Mouse (Mus musculus) kidney, embryonic 14.5 days (tissue): ENCODE results near the gene Cwc27. TPM values are rescaled to one million over a fixed set of nuclear protein-coding genes. Genes with fewer than 3 reads are reported as not detected.

Experiments
- ATAC-seq: fragments of 200-750 bp; cut with Nextera tagmentation; 2 replicates; pipeline ENCODE4 v1.8.0; 2017; ENCODE audit warnings: moderate number of reproducible peaks, mild to moderate bottlenecking, moderate TSS enrichment, moderate library complexity; ENCODE audit not compliant: low FRiP score, low TSS enrichment
- H3K27ac ChIP-seq: fragments of 300-500 bp; sonication (generic); 2 replicates; pipeline ENCODE4 v1.5.1; 2014; ENCODE audit warnings: low read depth, mild to moderate bottlenecking, low read length, moderate library complexity, mixed read lengths
- H3K27me3 ChIP-seq: fragments of 300-500 bp; sonication (generic); 2 replicates; pipeline ENCODE4 v1.6.1; 2014; ENCODE audit warnings: mild to moderate bottlenecking, low read length; ENCODE audit not compliant: control insufficient read depth, insufficient read depth
- H3K36me3 ChIP-seq: fragments of 300-500 bp; sonication (generic); 2 replicates; pipeline ENCODE4 v1.6.1; 2014; ENCODE audit warnings: low read length, mixed read lengths; ENCODE audit not compliant: control insufficient read depth, insufficient read depth
- H3K4me1 ChIP-seq: fragments of 300-500 bp; sonication (generic); 2 replicates; pipeline ENCODE4 v1.6.1; 2014; ENCODE audit warnings: low read length, mixed read lengths; ENCODE audit not compliant: control insufficient read depth, insufficient read depth
- H3K4me2 ChIP-seq: fragments of 300-500 bp; sonication (generic); replicated peaks from 2 replicates; pipeline ENCODE4 v1.6.1; 2014; ENCODE audit warnings: low read depth, mild to moderate bottlenecking, low read length
- H3K4me3 ChIP-seq: fragments of 300-500 bp; sonication (generic); 2 replicates; pipeline ENCODE4 v1.5.1; 2014; ENCODE audit warnings: mild to moderate bottlenecking, low read length
- H3K9ac ChIP-seq: fragments of 300-500 bp; sonication (generic); 2 replicates; pipeline ENCODE4 v1.6.1; 2014; ENCODE audit warnings: low read depth, mild to moderate bottlenecking, low read length, moderate library complexity
- H3K9me3 ChIP-seq: fragments of 300-500 bp; sonication (generic); 2 replicates; pipeline ENCODE4 v1.6.1; 2016; ENCODE audit warnings: low read length; ENCODE audit not compliant: control insufficient read depth
- WGBS: fragments of 180-500 bp; shearing (Covaris S2); extraction: QIAGEN DNeasy Blood & Tissue Kit; methylation state at CpG from one replicate; pipeline ENCODE4 v1.1.7; 2014; 5-methylcytosine and 5-hydroxymethylcytosine counted together
- polyA plus RNA-seq: library from polyadenylated mRNA; unstranded; fragments of >200 nt; fragmentation: Nextera tagmentation; extraction: Ambion mirVana; gene quantifications from 2 replicates; pipeline ENCODE4 v1.2.1, GENCODE M21; 2014

The Cwc27 gene
- polyA plus RNA-seq, 1 experiment from 2014 or later, result 37.2 TPM

DNA sequence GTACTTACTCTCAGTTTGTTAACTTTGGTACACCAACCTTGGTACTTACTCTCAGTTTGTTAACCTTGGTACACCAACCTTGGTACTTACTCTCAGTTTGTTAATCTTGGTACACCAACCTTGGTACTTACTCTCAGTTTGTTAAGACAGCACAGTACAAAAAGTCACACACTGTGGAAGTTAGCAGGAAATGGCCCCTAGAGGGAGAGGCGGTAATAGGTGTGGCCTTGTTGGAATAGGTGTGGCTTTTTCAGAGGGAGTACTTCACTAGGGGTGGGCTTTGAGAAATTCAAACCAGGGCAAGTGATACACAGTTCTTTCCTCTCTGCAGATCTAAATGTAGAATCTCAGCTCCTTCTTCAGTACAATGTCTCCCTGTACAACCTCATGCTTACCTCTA lies 172.8 kb downstream of the Cwc27 start:
- no peaks in the 10 kb centered on the region for H3K9me3 ChIP-seq
- no peaks in the 10 kb centered on the region for H3K4me1 ChIP-seq
- H3K4me3 ChIP-seq, result no peak overlapping the region
- no peaks in the 10 kb centered on the region for H3K36me3 ChIP-seq
- no peak overlapping the region for H3K4me2 ChIP-seq
- no peak overlapping the region for H3K9ac ChIP-seq
- WGBS, result 91% methylated on average over 1 of the region's 1 CpGs
- no peak for ATAC-seq
- no peaks in the 10 kb centered on the region for H3K27me3 ChIP-seq
- no peak overlapping the region for H3K27ac ChIP-seq

DNA sequence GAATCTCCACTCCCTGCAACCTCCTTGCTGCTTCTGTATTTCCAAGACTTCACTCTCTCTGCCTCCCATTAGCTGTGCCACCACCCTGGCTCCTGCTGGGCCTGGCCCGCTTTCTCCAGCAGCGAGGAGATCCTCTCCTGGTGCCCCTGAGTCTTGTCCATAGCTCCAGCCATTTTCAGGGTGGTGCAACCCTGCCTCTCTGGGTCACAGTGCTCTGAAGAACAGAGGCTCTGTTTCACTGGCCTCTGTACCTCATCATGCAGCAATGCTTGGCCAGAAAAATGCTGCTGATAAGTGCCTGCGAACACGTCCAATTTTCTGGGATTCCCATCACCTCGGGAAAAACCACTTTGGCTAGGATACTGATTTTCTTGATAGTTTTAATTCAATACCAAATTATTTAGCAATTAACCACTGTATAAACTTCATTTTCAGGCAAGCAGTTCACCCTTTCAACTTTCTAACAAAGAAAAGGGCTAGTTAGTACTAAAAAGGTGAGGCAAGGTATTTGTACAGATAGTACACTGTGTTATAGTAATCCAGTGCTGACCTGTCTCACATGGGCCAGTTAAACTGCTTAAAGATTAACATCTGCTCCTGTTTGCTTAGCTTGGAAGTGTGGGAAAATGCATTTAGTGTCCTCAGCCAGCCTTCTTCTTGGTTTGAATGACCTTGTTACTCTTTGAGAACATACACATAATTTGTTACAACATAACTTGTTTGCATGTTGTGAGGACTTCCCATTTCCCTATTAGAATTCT lies 176.1 kb downstream of the Cwc27 start:
- H3K4me1 ChIP-seq, result 0 out of 2 replicates have a peak, but pooled peaks cover 3% of the 10 kb centered on the region
- peak; percentile 75; the same call in 1 of the 2 replicates for ATAC-seq
- 67% methylated on average over 5 of the region's 5 CpGs for WGBS

DNA sequence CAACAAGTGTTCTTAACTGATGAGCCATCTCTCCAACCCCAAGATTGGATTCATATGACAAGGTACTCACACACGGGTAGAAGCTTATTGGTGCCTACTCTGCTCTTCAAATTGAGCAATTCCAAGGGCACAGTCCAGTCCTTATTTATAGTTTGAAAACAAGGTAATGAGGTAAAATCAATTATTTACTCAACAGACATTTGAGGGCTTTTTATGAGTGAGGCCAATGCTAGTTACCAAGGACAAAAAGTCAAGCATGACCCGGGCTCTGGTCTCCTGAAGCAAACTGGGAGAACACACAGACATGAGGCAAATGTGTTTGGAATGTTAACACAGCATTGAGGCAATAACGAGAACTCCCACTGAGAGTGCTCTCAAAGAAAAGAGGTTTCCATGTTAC lies 178.0 kb downstream of the Cwc27 start:
- Histone ChIP-seq H3K9ac (no peak overlapping the region), H3K9me3 (no peaks in the 10 kb centered on the region), H3K4me2 (no peak overlapping the region), H3K27ac (no peak overlapping the region), H3K4me3 (no peak overlapping the region), H3K4me1 (0 out of 2 replicates have a peak, but pooled peaks cover 5% of the 10 kb centered on the region), H3K36me3 (no peaks in the 10 kb centered on the region), H3K27me3 (no peaks in the 10 kb centered on the region)
- 83% methylated on average over 3 of the region's 3 CpGs for WGBS
- ATAC-seq, result no peak

More for the DNA sequence above, 176.1 kb downstream of the Cwc27 start:
- no peak overlapping the region for H3K9ac ChIP-seq
- H3K9me3 ChIP-seq, result no peaks in the 10 kb centered on the region
- no peaks in the 10 kb centered on the region for H3K27me3 ChIP-seq
- no peak overlapping the region for H3K4me2 ChIP-seq
- peak overlapping the region; percentile 83 for H3K27ac ChIP-seq
- no peaks in the 10 kb centered on the region for H3K36me3 ChIP-seq
- no peak overlapping the region for H3K4me3 ChIP-seq

DNA sequence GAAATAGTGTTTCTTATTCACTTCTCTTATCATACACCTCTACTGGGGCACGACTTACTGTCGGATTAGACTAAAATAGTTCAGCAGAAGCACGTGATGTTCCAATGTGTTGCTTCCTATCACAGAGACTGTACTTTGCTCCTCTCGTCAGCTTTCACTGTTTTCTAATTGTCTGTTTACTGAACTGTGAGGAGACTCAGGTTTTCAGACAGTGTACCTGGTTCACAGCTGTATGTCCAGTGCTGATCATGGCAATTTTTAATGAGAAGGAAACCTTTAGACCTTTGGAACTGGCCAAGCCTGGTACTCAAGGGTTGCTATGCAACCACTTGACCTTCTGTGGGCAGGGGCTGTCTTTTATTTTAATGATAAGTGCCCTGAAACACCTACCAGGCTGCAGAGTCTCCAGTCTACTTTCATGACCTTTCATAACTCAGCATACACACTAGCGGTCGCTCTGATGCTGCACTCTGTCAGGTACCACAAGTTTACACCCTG lies 180.9 kb downstream of the Cwc27 start:
- ATAC-seq, result no peak; the same call in 1 of the 2 replicates
- WGBS, result 47% methylated on average over 6 of the region's 6 CpGs
- no peak overlapping the region for H3K4me3 ChIP-seq
- peaks cover 8% of the 10 kb centered on the region; the same call in 1 of the 2 replicates for H3K4me1 ChIP-seq
- H3K27me3 ChIP-seq, result no peaks in the 10 kb centered on the region
- H3K4me2 ChIP-seq, result no peak overlapping the region
- no peaks in the 10 kb centered on the region for H3K36me3 ChIP-seq
- H3K9ac ChIP-seq, result no peak overlapping the region
- no peak overlapping the region; the same call in 1 of the 2 replicates for H3K27ac ChIP-seq
- H3K9me3 ChIP-seq, result no peaks in the 10 kb centered on the region

GRCm38 (mm10) chr13:104634708-104635107 lies 182.2 kb downstream of the Cwc27 start:
- peak; percentile 61; the same call in 1 of the 2 replicates for ATAC-seq
- Histone ChIP-seq H3K36me3 (peaks cover 4% of the 10 kb centered on the region; the same call in 1 of the 2 replicates), H3K9me3 (no peaks in the 10 kb centered on the region), H3K4me1 (peaks cover 8% of the 10 kb centered on the region; the same call in 1 of the 2 replicates), H3K27me3 (no peaks in the 10 kb centered on the region), H3K9ac (no peak overlapping the region), H3K27ac (no peak overlapping the region), H3K4me3 (no peak overlapping the region), H3K4me2 (no peak overlapping the region)
- WGBS, result 32% methylated on average over 2 of the region's 2 CpGs

GRCm38 (mm10) chr13:104632427-104633167 lies 184.3 kb downstream of the Cwc27 start:
- no peak for ATAC-seq
- H3K27ac ChIP-seq, result peak overlapping the region; percentile 77; the same call in 1 of the 2 replicates
- WGBS, result 59% methylated on average over 7 of the region's 7 CpGs

DNA sequence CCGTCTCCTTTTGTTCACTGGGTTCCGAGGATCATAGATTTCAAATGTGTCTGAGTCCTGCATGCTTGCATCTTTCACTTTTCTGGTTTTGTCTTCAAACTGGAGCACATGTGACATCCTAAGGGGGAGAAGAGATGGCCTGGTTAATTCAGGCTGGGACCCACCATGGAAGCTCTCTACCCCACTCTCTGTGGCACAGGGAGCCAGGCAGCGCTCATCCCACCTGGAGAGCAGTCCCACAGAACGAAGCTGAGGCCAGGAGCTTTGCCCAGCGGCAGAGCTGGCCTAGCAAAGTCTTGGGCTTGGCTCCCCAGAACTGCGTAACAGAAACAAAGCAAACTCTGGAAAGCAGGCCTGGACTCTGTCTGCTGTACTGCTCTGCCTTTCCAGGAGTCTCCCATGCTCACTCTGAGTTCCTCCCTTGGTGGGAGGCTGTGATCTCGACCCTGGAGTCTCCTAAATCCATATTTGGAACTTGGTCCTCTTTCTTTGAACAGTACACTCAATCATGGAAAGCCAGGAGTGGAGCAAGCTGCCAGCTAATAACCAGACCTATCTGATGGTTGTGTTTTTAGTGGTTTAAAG lies 185.2 kb downstream of the Cwc27 start:
- no peak overlapping the region for H3K4me2 ChIP-seq
- no peaks in the 10 kb centered on the region for H3K9me3 ChIP-seq
- peaks cover 4% of the 10 kb centered on the region; the same call in 1 of the 2 replicates for H3K36me3 ChIP-seq
- H3K4me1 ChIP-seq, result peaks cover 8% of the 10 kb centered on the region; the same call in 1 of the 2 replicates
- no peaks in the 10 kb centered on the region for H3K27me3 ChIP-seq
- peak overlapping the region; percentile 77 for H3K27ac ChIP-seq
- ATAC-seq, result peak; percentile 24; the same call in 1 of the 2 replicates
- no peak overlapping the region for H3K4me3 ChIP-seq
- H3K9ac ChIP-seq, result no peak overlapping the region
- WGBS, result 77% methylated on average over 7 of the region's 7 CpGs

More at GRCm38 (mm10) chr13:104632427-104633167, 184.3 kb downstream of the Cwc27 start:
- H3K36me3 ChIP-seq, result peaks cover 4% of the 10 kb centered on the region; the same call in 1 of the 2 replicates
- no peak overlapping the region for H3K4me3 ChIP-seq
- H3K27me3 ChIP-seq, result no peaks in the 10 kb centered on the region
- no peaks in the 10 kb centered on the region for H3K9me3 ChIP-seq
- no peak overlapping the region for H3K9ac ChIP-seq
- no peak overlapping the region for H3K4me2 ChIP-seq
- H3K4me1 ChIP-seq, result peaks cover 8% of the 10 kb centered on the region; the same call in 1 of the 2 replicates

DNA sequence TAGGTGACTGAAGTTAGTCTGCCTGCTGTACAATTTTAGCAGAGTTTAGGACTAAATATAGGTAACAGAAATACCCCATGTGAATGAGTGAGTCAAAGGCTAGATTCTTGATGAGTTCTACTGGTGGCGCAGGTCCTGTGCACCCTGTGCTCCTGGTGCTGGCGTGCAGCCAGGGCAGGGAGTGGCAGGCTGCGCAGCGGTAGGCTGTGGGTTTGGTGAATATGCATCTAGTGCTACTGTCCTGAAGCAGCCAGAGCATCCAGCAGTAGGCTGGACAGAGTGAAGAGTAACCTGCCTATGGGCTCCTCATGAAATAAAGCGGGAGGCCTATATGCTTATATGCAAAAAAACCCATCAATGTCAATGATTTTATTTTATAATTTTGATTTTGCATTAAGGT lies 186.1 kb downstream of the Cwc27 start:
- no peak overlapping the region for H3K4me2 ChIP-seq
- H3K9ac ChIP-seq, result no peak overlapping the region
- no peak for ATAC-seq
- no peak overlapping the region for H3K4me3 ChIP-seq
- H3K27me3 ChIP-seq, result no peaks in the 10 kb centered on the region
- H3K4me1 ChIP-seq, result peaks cover 4% of the 10 kb centered on the region; the same call in 1 of the 2 replicates
- H3K9me3 ChIP-seq, result no peaks in the 10 kb centered on the region
- H3K36me3 ChIP-seq, result peaks cover 4% of the 10 kb centered on the region; the same call in 1 of the 2 replicates
- whole genome bisulfite sequencing, result 90% methylated on average over 5 of the region's 5 CpGs
- no peak overlapping the region for H3K27ac ChIP-seq
